Mouse (Mus musculus) layer of hippocampus, adult 2 months (tissue): ENCODE results near the gene Trappc2l. TPM values are rescaled to one million over a fixed set of nuclear protein-coding genes. Genes with fewer than 3 reads are reported as not detected.
"Not testable (repeated sequence)": the region's sequence is repeated elsewhere in the genome, so short reads cannot be mapped to it uniquely, and the experiment has no call there.

Experiments used
- DNase-seq, 2 experiments: peaks; one replicate each; pipeline ENCODE4 v3.0.0; 2022; ENCODE audit warnings: low spot score in 2 of 2
- H3K27ac ChIP-seq: fragments of 200-600 bp; 2 replicates; pipeline ENCODE4 v1.8.1; 2022
- H3K4me3 ChIP-seq: fragments of 200-600 bp; 2 replicates; pipeline ENCODE4 v1.8.1; 2022; ENCODE audit warnings: mild to moderate bottlenecking
- CTCF ChIP-seq: fragments of 200-600 bp; conservative IDR thresholded peaks from 2 replicates; pipeline ENCODE4 v1.8.1; 2022; ENCODE audit warnings: antibody characterized with exemption, mild to moderate bottlenecking, moderate library complexity
- total RNA-seq, 2 experiments: library from RNA; stranded (reverse); gene quantifications; 2 replicates each; pipeline ENCODE4 v1.2.3; 2021

Trappc2l gene
- total RNA-seq, 2 experiments from 2014 or later: 77.3 to 88.6 TPM

DNA sequence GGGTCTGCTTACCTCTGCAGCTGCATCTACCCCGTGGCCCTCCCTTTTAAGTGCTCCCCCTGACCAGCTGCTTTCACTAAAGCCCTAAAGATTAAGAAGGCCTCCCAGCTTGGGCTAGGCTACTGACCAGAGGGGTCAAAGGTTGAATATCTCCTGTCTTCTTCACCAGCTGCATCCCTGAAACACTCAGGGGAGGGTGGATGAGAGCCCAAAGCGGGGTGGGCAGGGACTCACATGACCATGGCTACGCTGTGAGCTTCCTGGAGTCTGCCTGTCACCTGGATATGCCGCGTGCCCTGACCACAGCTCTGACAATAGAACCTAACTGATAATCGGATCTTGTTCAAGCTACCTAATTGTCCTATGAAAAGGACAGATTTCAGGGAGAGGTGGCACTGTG, 11.3 kb downstream of the Trappc2l start, which contains the start of gene Pabpn1l:
Pabpn1l (minus strand) TSS at position 13 of the 400 bp plus-strand sequence.
- H3K27ac ChIP-seq: no peak within 1 kb of the TSS
- H3K4me3 ChIP-seq: no peak within 1 kb of the TSS
- no peak for TF ChIP-seq CTCF
- no peak for DNase-seq

DNA sequence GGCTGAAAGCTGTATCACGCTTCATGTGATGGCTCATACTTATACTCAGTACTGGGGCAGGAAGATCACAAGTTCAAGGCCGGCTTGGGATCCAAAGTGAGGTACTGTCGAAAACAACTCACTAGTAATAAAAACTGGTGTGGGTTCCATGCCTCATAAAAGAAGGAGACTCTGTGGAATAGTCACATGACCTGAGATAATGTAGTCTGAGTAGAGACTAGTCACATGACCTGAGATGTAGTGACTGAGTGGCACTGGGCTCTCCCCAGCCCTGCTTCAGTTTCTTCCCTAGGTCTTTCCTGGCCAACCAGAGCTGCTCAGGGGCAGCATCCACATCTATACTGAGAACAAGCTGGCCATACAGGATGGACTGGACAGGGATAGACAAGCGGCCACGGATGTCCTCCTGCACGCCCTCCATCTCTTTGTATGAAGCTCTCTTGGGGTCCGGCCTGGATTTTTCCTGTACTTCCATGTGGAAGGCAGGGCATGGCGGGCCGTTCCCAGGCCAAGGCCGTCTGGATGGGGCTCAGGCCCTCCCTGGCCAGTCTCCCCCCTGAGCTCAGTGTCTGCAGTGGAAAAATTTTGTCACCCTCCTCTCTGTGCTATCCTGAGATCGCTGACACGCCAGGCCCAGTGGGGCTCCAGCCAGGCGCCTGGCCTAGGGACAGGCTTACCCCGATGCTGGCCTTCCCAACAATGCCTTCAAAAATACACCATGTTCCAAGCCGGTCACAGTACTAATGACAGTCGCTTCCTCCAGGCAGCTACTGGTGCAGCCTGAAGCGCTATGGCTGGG, 12.6 kb downstream of the Trappc2l start:
- DNase-seq: no peak
- no peak for TF ChIP-seq CTCF
- no peak overlapping the region for H3K4me3 ChIP-seq

DNA sequence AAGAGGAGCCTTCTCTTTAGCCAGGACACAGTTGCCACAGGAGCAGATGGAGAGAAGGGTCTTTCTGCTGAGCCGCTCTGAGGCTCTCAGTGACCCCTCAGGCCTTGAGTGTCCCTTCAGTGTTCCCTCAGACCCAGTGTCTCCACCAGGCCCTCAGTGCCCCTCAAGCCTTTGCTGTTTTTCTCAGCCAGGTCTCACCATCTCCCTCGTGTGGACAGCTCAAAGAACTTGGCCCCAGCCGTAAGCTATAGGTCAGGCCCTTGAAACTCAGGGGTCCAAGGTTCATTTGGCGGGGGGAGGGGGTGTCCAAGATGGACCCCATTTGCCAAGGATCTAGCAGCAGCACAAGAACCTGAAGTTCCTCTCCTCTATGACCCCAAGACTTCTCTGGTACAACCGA, 13.2 kb downstream of the Trappc2l start:
- Histone ChIP-seq H3K27ac (no peak overlapping the region), H3K4me3 (no peak overlapping the region)
- no peak for DNase-seq
- no peak for TF ChIP-seq CTCF

More for the DNA sequence above, 12.6 kb downstream of the Trappc2l start:
- H3K27ac ChIP-seq: no peak overlapping the region

DNA sequence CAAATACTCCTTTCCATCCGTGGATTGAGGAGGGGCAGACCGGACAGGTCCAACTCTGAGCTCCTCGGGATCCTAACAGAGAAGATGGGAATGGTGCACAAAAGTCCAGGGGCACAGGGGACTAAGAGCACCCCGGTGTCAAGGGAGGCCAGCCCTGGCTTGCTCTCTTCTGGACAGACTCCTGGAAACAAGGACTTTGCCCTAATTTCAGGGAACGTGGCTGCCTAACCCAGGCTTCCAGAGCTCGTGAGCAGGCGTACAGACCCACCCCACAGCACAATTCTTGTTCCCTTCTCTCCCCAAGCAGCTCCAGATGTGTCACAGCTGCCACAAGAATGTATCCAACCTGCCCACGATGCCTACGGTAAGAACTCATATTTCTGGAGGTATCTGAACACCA, 14.4 kb downstream of the Trappc2l start:
- no peak for TF ChIP-seq CTCF
- DNase-seq: no peak
- Histone ChIP-seq H3K4me3 (no peak overlapping the region), H3K27ac (no peak overlapping the region)

DNA sequence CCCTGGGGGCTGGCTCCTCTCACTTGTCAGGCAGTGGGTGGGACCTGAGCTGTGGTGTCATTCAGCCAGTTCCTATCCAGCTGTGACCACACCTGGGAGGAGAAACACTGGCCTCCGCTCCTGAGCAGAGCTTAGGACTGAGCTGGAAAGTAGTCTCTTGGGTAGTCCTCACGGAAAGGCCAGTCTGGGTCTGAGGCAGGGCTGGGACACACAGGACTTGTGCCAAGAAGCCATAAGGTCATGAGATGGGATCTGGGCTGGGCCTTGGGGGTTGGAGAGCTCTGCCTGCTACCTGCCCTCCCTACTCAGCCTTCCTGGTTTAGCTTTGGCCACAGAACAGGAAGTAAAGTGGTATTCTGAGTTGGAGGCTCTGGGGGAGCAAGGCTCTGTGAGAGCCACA, 15.5 kb downstream of the Trappc2l start:
- Histone ChIP-seq H3K4me3 (no peak overlapping the region), H3K27ac (no peak overlapping the region)
- TF ChIP-seq CTCF: no peak
- no peak for DNase-seq

DNA sequence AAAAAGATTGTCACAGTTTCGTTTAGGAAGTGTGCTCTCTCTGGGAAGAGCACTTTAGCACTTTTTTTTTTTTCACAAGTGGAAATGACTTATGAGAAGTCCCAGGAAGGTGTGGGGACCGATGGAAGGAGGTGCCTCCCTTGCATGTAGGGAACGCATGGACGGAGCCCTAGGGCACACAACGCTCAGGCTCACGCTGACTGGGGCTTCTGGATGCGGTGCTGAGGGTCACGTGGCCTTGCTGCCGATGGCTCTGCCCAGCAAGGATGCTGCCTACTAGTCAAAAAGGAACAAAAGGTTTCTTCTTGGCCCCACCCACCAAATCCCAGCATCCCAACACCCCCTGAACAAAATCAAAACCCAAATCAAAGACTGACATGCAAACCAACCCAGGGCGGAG, 17.9 kb downstream of the Trappc2l start:
- H3K27ac ChIP-seq: no peak overlapping the region
- no peak for TF ChIP-seq CTCF
- DNase-seq: no peak
- no peak overlapping the region for H3K4me3 ChIP-seq

DNA sequence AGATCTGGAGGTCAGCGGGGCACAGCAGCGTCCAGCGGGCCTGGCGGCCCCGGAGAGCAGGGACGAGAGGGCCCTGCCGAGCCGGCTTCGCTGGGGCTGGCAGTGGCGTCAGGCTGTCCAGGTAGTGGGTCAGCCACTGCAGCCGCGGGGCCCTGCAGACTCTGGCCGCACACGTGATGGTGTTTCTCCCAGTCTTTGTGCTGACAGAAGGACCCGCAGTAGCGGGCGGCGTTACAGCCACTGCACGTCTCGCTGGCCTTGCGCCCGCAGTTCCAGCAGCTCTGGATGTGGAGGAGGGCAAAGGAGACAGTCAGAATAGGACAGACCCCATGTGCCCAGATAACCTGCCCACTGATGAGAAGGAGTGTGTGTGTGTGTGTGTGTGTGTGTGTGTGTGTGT, 19.3 kb downstream of the Trappc2l start:
- TF ChIP-seq CTCF: no peak
- no peak for DNase-seq
- Histone ChIP-seq H3K27ac (no peak overlapping the region), H3K4me3 (no peak overlapping the region)

DNA sequence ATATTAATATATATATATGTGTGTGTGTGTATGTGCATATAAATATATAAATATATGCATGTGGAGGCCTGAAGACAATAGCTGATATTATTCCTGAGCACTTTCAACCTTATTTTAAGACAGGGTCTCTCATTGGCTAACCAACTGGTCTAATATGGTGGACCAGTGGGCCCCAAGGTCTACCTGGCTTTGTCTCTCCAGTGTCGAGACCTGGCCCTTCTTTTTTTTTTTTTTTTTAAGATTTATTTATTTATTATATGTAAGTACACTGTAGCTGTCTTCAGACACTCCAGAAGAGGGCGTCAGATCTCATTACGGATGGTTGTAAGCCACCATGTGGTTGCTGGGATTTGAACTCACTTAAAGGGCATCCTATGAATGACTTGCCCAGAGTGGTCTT, 20.7 kb downstream of the Trappc2l start:
- H3K4me3 ChIP-seq, DNase-seq, H3K27ac ChIP-seq: not testable (repeated sequence)
- TF ChIP-seq CTCF: peak; percentile 32

DNA sequence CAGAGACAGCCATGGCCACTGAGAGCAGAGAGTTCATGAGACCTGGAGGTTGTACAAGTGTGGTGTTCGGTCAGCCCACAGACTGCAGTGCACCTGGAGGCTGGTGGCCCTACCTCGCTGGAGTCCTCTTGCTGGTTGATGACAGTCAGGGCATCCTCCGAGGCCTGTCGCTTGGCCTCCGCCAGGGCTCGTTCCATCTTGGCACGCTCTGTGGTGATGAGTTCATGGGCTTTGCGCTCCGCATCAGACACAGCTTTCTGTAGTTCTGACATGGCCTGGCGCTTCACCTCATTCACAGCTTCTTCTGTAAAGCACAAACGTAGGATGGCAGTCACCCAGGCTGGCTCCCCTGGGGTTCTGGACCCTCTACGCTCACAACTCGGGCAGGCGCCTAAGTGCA, 21.8 kb downstream of the Trappc2l start:
- no peak overlapping the region for H3K4me3 ChIP-seq
- DNase-seq: no peak

DNA sequence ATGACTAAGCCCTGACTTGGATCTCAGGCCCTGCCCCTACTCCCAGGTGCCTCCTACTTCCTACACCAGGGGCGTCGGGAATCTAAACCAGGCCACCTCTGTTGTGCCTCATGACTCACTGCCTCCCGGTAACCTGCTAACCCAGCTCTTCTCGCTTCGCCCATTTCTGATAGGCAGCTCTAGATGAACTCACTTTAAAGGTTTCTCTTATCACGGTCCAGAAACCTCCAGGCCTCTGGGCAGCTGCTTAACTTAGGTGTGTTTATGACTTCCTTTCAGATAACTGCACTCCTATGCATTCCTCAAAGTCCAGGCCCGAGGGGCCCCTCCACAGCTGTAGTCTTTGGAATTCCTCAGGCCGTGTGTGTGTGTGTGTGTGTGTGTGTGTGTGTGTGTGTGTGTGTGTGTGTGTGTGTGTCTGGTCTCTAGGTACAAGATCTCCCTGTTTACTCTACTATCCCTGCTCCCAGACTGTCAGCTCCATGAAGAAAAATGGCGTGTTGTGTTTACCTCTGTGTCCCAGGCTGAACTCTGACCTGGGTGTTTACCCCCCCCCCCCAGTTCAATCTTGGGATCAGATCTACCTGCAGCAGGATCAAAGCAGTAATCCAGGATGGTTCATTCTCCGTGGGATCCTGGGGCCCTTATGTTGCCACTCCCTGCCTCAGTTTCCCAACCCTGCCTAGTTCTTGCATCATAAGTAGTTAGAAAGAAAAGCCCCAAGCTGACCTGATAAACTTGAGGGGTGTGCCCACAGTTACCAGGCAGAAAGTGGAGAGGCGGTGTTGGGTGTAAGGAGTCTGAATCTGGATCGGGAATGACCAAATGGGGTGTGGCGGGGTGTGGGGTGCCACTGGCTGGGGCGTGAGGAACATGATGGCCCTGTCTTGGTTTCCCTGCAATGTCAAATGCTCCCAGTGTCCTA, 24.7 kb downstream of the Trappc2l start:
- H3K4me3 ChIP-seq: no peak overlapping the region
- TF ChIP-seq CTCF: no peak
- no peak overlapping the region for H3K27ac ChIP-seq
- no peak for DNase-seq

More for the DNA sequence above, 21.8 kb downstream of the Trappc2l start:
- H3K27ac ChIP-seq: no peak overlapping the region
- TF ChIP-seq CTCF: no peak

DNA sequence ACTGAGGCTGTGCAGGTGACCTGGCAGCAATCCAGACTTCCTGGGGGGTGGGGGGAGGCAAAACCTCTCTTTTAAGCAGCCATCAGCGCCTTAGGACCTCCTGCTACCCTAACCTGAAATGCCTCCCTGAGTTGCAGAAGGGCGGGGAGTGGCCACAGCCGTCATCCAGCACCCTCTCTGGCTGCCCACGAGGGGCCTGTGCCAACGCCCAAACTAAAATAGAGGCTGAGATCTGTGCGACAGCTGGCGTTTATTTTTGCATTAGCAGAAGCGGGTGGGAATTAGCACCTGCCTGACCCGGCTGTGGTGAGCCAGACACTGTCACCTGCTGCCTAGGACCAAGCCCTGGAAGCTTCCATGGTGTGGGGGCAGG, 25.3 kb downstream of the Trappc2l start:
- no peak for TF ChIP-seq CTCF
- no peak overlapping the region for H3K27ac ChIP-seq
- H3K4me3 ChIP-seq: no peak overlapping the region
- no peak for DNase-seq

DNA sequence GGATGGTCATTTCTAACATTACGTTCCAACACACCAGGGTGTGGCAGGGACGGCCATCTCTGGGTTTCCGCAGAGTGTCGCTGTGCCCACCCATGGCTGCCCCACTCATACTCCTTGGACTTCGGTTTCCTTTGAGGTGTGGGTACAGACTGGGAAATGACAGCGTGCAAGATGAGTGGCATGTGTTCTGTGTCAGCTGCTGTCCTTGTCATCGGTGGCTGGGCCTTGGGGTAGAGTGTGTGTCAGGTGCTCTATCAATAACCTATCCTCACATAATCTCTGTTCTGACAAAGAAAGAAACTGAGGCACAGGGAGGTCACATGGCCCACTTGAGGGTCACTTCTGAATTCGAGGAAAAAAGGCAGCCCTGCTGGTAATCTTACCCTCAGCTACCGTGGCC, 25.8 kb downstream of the Trappc2l start:
- no peak for TF ChIP-seq CTCF
- Histone ChIP-seq H3K27ac (no peak overlapping the region), H3K4me3 (no peak overlapping the region)
- no peak for DNase-seq

DNA sequence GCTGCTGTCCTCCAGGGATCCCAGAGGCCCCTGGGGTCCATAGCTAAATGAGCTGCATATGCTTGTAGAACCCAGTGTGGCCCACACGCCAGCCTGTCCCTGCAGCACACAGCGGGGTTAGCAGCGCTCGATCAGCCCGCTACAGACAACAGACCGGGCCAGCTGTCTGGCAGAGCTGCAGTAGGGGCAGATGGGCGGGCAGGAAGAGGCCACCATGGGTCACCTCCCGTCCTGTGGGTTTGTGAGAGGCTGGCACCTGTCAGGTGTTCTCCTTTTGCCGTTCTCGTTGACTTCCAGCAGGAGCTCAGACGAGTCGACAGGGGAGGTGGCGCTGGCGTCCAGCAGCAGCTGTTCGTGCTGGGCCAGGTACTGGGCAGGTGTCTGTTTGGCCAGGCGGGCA, 27.2 kb downstream of the Trappc2l start:
- DNase-seq: no peak
- no peak for TF ChIP-seq CTCF
- no peak overlapping the region for H3K4me3 ChIP-seq
- no peak overlapping the region for H3K27ac ChIP-seq
